Comparison of ENCODE assay signal across 22 mouse cellular contexts in genomic region chr13:114493826-114494225, GRCm38 (mm10). TPM values are rescaled to one million over a fixed set of nuclear protein-coding genes. Genes with fewer than 3 reads are reported as not detected.
A peak's percentile ranks its signal among the peaks of the same experiment; 100 is the strongest.
DNase-seq lines count a peak whose midpoint lies in the region; ATAC-seq and TF ChIP-seq lines count a peak whose summit lies in the region.
"Had no signal": no experiment of that assay in that cellular context is flagged by ENCODE, and none has a peak within 500 bp of the region (broad histone marks: within the 10 kb centered on the region; RNA-seq: fewer than 3 reads in every experiment).

No protein-coding gene starts in this region.

- DNase-seq in 3134 (ENCODE audit: extremely low read depth, insufficient read length, low spot score) (peak; percentile 5), 3T3-L1 (ENCODE audit: low read depth, low spot score) (peak; percentile 51), Patski (ENCODE audit: low read depth, low spot score) (peak; percentile 64)
- no peak for DNase-seq in kidney, postnatal 25 days
- DNase-seq: adrenal gland, adult 2 months; adrenal gland, postnatal 10 days; adrenal gland, postnatal 25 days; cerebellum, adult 11 months; cerebellum, adult 18-20 months; cerebellum, adult 8-10 months; cerebellum, adult 9-11 months; cerebellum, postnatal 25 days had no signal

- H3K9ac ChIP-seq in intestine, embryonic 16.5 days (ENCODE audit: low read depth, low read length) = no peak overlapping the region
- H3K9ac ChIP-seq: embryonic facial prominence, embryonic 12.5 days; forebrain, embryonic 12.5 days had no signal

- no peaks in the 10 kb centered on the region for H3K4me1 ChIP-seq in intestine, embryonic 16.5 days (ENCODE audit: control insufficient read depth, insufficient read depth, low read length)
- H3K4me1 ChIP-seq: embryonic facial prominence, embryonic 10.5 days; embryonic facial prominence, embryonic 12.5 days; forebrain, embryonic 10.5 days; forebrain, embryonic 12.5 days had no signal

- no peaks in the 10 kb centered on the region for H3K9me3 ChIP-seq in intestine, embryonic 16.5 days (ENCODE audit: control insufficient read depth, low read length)
- H3K9me3 ChIP-seq: embryonic facial prominence, embryonic 10.5 days; embryonic facial prominence, embryonic 12.5 days; forebrain, embryonic 10.5 days; forebrain, embryonic 12.5 days had no signal

- H3K4me3 ChIP-seq in intestine, embryonic 16.5 days (ENCODE audit: low read length) = no peak overlapping the region
- H3K4me3 ChIP-seq: embryonic facial prominence, embryonic 10.5 days; embryonic facial prominence, embryonic 12.5 days; erythroblast, embryonic 14.5 days; forebrain, embryonic 10.5 days; forebrain, embryonic 12.5 days had no signal

- peak; percentile 85 for ATAC-seq in Patski
- no peak for ATAC-seq in megakaryocyte-erythroid progenitor cell, adult 5-6 weeks (replicated peaks; ENCODE audit: low FRiP score, low TSS enrichment, poor library complexity, severe bottlenecking)
- no peak for ATAC-seq in intestine, embryonic 16.5 days
- ATAC-seq: forebrain, embryonic 14.5 days; forebrain, embryonic 16.5 days had no signal

- WGBS in intestine, embryonic 16.5 days = 44% methylated on average over 3 of the region's 3 CpGs

- in situ Hi-C loops in Patski (cut with MboI; ENCODE audit: low pct_unique_long_range_greater_than_20kb) = loop anchor here (10.0 kb wide), 1 partner anchor 161 kb away; no protein-coding TSS in a partner anchor

- no peak overlapping the region for H3K27ac ChIP-seq in intestine, embryonic 16.5 days (ENCODE audit: low read length)
- H3K27ac ChIP-seq: embryonic facial prominence, embryonic 10.5 days; embryonic facial prominence, embryonic 12.5 days; forebrain, embryonic 10.5 days; forebrain, embryonic 12.5 days had no signal

- no peak overlapping the region for H3K4me2 ChIP-seq in intestine, embryonic 16.5 days (ENCODE audit: low read depth, low read length)
- H3K4me2 ChIP-seq: embryonic facial prominence, embryonic 12.5 days; forebrain, embryonic 12.5 days had no signal

- POLR2A ChIA-PET in Patski (lab: Charles Lee) = no interaction called here

- TF ChIP-seq CTCF in Patski (IDR thresholded peaks at IDR 0.05) = peak; percentile 40

- no peaks in the 10 kb centered on the region for H3K36me3 ChIP-seq in intestine, embryonic 16.5 days (ENCODE audit: control insufficient read depth, insufficient read depth, low read length)
- H3K36me3 ChIP-seq: embryonic facial prominence, embryonic 10.5 days; embryonic facial prominence, embryonic 12.5 days; forebrain, embryonic 10.5 days; forebrain, embryonic 12.5 days had no signal

- no peaks in the 10 kb centered on the region for H3K27me3 ChIP-seq in Patski
- no peaks in the 10 kb centered on the region for H3K27me3 ChIP-seq in intestine, embryonic 16.5 days (replicated peaks; ENCODE audit: control insufficient read depth, insufficient read depth, low read length)
- H3K27me3 ChIP-seq: embryonic facial prominence, embryonic 12.5 days; forebrain, embryonic 12.5 days had no signal

- CTCF ChIA-PET in Patski (lab: Charles Lee) = no interaction called here

RNA-seq across cellular contexts. Expression of gene Fst, which starts 35.1 kb away (rescaled TPM):
- 2,016 TPM for polyA plus RNA-seq in Patski (2021)
- not detected in 2 replicates for total RNA-seq in megakaryocyte-erythroid progenitor cell, adult 5-6 weeks (2014; fragmentation: Nextera tagmentation)
- total RNA-seq in megakaryocyte-erythroid progenitor cell, adult 5-6 weeks (2017) = not detected in 2 replicates
- 4.3 and 10.8 TPM in 2 replicates for polyA plus RNA-seq in intestine, embryonic 16.5 days (2015; fragmentation: Nextera tagmentation; extraction: Ambion mirVana)
- total RNA-seq: MEL had no signal
- polyA plus RNA-seq: erythroblast, embryonic 14.5 days had no signal

Comparison
In these comparisons a context has a peak if more than half of its experiments do, and no peak if none do; other contexts are left out.
1. DNase-seq: peak in 3134 (single experiment), 3T3-L1 (single experiment) and Patski (single experiment); none in kidney, postnatal 25 days (0 of 2).
2. RNA of gene Fst, which starts 35.1 kb away (polyA plus RNA-seq): 2,016 TPM in Patski (single experiment); 4.3 to 10.8 TPM in intestine, embryonic 16.5 days; every median in the first group is over 100 times any median in the second.